In genomic region chr1:175359411-175360366, GRCm38 (mm10) we compare ENCODE assay signal across 8 mouse cellular contexts.
A peak's percentile ranks its signal among the peaks of the same experiment; 100 is the strongest.
DNase-seq lines count a peak whose midpoint lies in the region; ATAC-seq and TF ChIP-seq lines count a peak whose summit lies in the region.

No protein-coding gene starts in this region.

- H3K27ac ChIP-seq in liver, adult 2 months (replicated peaks; ENCODE audit: insufficient read depth, low read depth, low read length): 0 out of 2 replicates have a peak overlapping the region, but pooled peaks have one; percentile 7
- no peak overlapping the region for H3K27ac ChIP-seq in liver, postnatal 0 days (ENCODE audit: low read depth)
- H3K27ac ChIP-seq in limb, embryonic 10.5 days: no peak overlapping the region

- H3K4me2 ChIP-seq in liver, postnatal 0 days (ENCODE audit: low read depth, low read length): no peak overlapping the region

- H3K4me1 ChIP-seq in liver, adult 2 months (ENCODE audit: control insufficient read depth, insufficient read depth, low read length): no peaks in the 10 kb centered on the region
- H3K4me1 ChIP-seq in liver, postnatal 0 days (ENCODE audit: insufficient read depth): no peaks in the 10 kb centered on the region
- H3K4me1 ChIP-seq in limb, embryonic 10.5 days: peaks cover 6% of the 10 kb centered on the region; the same call in 1 of the 2 replicates

- TF ChIP-seq CTCF in liver, adult 2 months (IDR thresholded peaks at IDR 0.05; ENCODE audit: low read depth, low read length): no peak
- TF ChIP-seq CTCF in liver, postnatal 0 days (IDR thresholded peaks at IDR 0.05; ENCODE audit: low read depth): no peak

- ATAC-seq in liver, postnatal 0 days: no peak

- 62% methylated on average over 7 of the region's 7 CpGs for WGBS in liver, adult 2 months
- 52% methylated on average over 7 of the region's 7 CpGs for WGBS in liver, postnatal 0 days (ENCODE audit: insufficient replicate concordance)
- 43% methylated on average over 7 of the region's 7 CpGs for WGBS in limb, embryonic 10.5 days

- H3K9me3 ChIP-seq in liver, postnatal 0 days (ENCODE audit: low read length): no peaks in the 10 kb centered on the region
- H3K9me3 ChIP-seq in limb, embryonic 10.5 days (replicated peaks): no peaks in the 10 kb centered on the region

- no peaks in the 10 kb centered on the region for H3K79me2 ChIP-seq in liver, adult 2 months (ENCODE audit: control insufficient read depth, insufficient read depth, low read length)

- no peak overlapping the region for H3K4me3 ChIP-seq in liver, adult 2 months (ENCODE audit: insufficient read depth, low read depth, low read length)
- no peak overlapping the region for H3K4me3 ChIP-seq in liver, postnatal 0 days (ENCODE audit: low read depth, low read length)
- no peak overlapping the region for H3K4me3 ChIP-seq in limb, embryonic 10.5 days

- H3K36me3 ChIP-seq in liver, adult 2 months (ENCODE audit: control insufficient read depth, insufficient read depth, low read length): no peaks in the 10 kb centered on the region
- no peaks in the 10 kb centered on the region for H3K36me3 ChIP-seq in liver, postnatal 0 days (replicated peaks; ENCODE audit: insufficient read depth, low read length)
- no peaks in the 10 kb centered on the region for H3K36me3 ChIP-seq in limb, embryonic 10.5 days

- no peak overlapping the region for H3K9ac ChIP-seq in liver, adult 2 months (ENCODE audit: low read depth, low read length)
- H3K9ac ChIP-seq in liver, postnatal 0 days (replicated peaks): no peak overlapping the region

- no peak for TF ChIP-seq EP300 in liver, postnatal 0 days (IDR thresholded peaks at IDR 0.05; ENCODE audit: low read depth)

- no peak for TF ChIP-seq POLR2A in liver, adult 2 months (IDR thresholded peaks at IDR 0.05; ENCODE audit: extremely low read depth, insufficient read depth, low read length)

- peak; percentile 17 for DNase-seq in liver, adult 2 months (ENCODE audit: extremely low read depth, low read depth, low spot score)
- no peak for DNase-seq in liver, postnatal 0 days
- DNase-seq in cerebellum, postnatal 14 days: peak; percentile 23 to 55
- peak; percentile 32 to 47 for DNase-seq in heart, adult 18-20 months
- peak; percentile 9 to 17 for DNase-seq in kidney, postnatal 36 days
- DNase-seq in testis, postnatal 10 days (ENCODE audit: low spot score): no peak
- DNase-seq in limb, embryonic 10.5 days (ENCODE audit: low spot score): no peak
- no peak for DNase-seq in MN1 (ENCODE audit: low spot score)

- H3K27me3 ChIP-seq in liver, adult 2 months (ENCODE audit: control insufficient read depth, insufficient read depth, low read length): no peaks in the 10 kb centered on the region
- no peaks in the 10 kb centered on the region for H3K27me3 ChIP-seq in liver, postnatal 0 days (ENCODE audit: insufficient read depth, low read length)
- H3K27me3 ChIP-seq in limb, embryonic 10.5 days (ENCODE audit: low read depth, poor library complexity, severe bottlenecking): no peaks in the 10 kb centered on the region

Comparison
In these comparisons a context has a peak if more than half of its experiments do, and no peak if none do; other contexts are left out.
1. DNase-seq: peak in liver, adult 2 months (single experiment), cerebellum, postnatal 14 days (2 of 2), heart, adult 18-20 months (2 of 2) and kidney, postnatal 36 days (2 of 2); none in liver, postnatal 0 days (single experiment), testis, postnatal 10 days (single experiment), limb, embryonic 10.5 days (single experiment) and MN1 (single experiment).